Mouse (Mus musculus) midbrain, embryonic 12.5 days (tissue): ENCODE results near the gene Tex12. TPM values are rescaled to one million over a fixed set of nuclear protein-coding genes. Genes with fewer than 3 reads are reported as not detected.

Source experiments
- ATAC-seq: fragments of 200-750 bp; cut with Nextera tagmentation; 2 replicates; pipeline ENCODE4 v1.8.0; 2017; ENCODE audit warnings: low read depth, moderate TSS enrichment, moderate library complexity; ENCODE audit not compliant: low FRiP score
- H3K27ac ChIP-seq: fragments of 300-500 bp; sonication (generic); replicated peaks from 2 replicates; pipeline ENCODE4 v1.5.1; 2016; ENCODE audit warnings: mild to moderate bottlenecking
- H3K27me3 ChIP-seq: fragments of 300-500 bp; sonication (generic); 2 replicates; pipeline ENCODE4 v1.6.1; 2016; ENCODE audit warnings: mild to moderate bottlenecking
- H3K36me3 ChIP-seq: fragments of 300-500 bp; sonication (generic); 2 replicates; pipeline ENCODE4 v1.6.1; 2016
- H3K4me1 ChIP-seq: fragments of 300-500 bp; sonication (generic); 2 replicates; pipeline ENCODE4 v1.6.1; 2016
- H3K4me2 ChIP-seq: fragments of 300-500 bp; sonication (generic); replicated peaks from 2 replicates; pipeline ENCODE4 v1.6.1; 2016; ENCODE audit warnings: mild to moderate bottlenecking, moderate library complexity
- H3K4me3 ChIP-seq: fragments of 300-500 bp; sonication (generic); 2 replicates; pipeline ENCODE4 v1.5.1; 2016; ENCODE audit warnings: mild to moderate bottlenecking
- H3K9ac ChIP-seq: fragments of 300-500 bp; sonication (generic); replicated peaks from 2 replicates; pipeline ENCODE4 v1.6.1; 2016; ENCODE audit warnings: mild to moderate bottlenecking, moderate library complexity
- H3K9me3 ChIP-seq: fragments of 300-500 bp; sonication (generic); 2 replicates; pipeline ENCODE4 v1.6.1; 2016; ENCODE audit warnings: mild to moderate bottlenecking
- WGBS: fragments of 180-500 bp; shearing (Covaris S2); methylation state at CpG from one replicate; pipeline ENCODE4 v1.1.7; 2016; 5-methylcytosine and 5-hydroxymethylcytosine counted together
- polyA plus RNA-seq: library from polyadenylated mRNA; unstranded; fragments of >200 nt; fragmentation: Nextera tagmentation; extraction: Ambion mirVana; gene quantifications from 2 replicates; pipeline ENCODE4 v1.2.1, GENCODE M21; 2016

Tex12 gene
- polyA plus RNA-seq, 1 experiment from 2014 or later, result 0.48 TPM

- peaks cover 8% of the 10 kb centered on the region for H3K4me1 ChIP-seq
- peak; percentile 99 for ATAC-seq
- H3K27ac ChIP-seq, result peak within 1 kb of the TSS; percentile 68
- H3K36me3 ChIP-seq, result no peaks in the 10 kb centered on the region
- H3K4me2 ChIP-seq, result peak within 1 kb of the TSS; percentile 56
- no peaks in the 10 kb centered on the region for H3K9me3 ChIP-seq
- H3K9ac ChIP-seq, result peak within 1 kb of the TSS; percentile 69
- H3K4me3 ChIP-seq, result peak within 1 kb of the TSS; percentile 70
- under 1% methylated on average over 54 of the region's 54 CpGs for WGBS
- H3K27me3 ChIP-seq, result no peaks in the 10 kb centered on the region
Observed at GRCm38 (mm10) chr9:50528293-50528892, 32.7 kb downstream of the Tex12 start, which contains the start of gene Pts. Gene Pts (minus strand): TSS chr9:50528724.

DNA sequence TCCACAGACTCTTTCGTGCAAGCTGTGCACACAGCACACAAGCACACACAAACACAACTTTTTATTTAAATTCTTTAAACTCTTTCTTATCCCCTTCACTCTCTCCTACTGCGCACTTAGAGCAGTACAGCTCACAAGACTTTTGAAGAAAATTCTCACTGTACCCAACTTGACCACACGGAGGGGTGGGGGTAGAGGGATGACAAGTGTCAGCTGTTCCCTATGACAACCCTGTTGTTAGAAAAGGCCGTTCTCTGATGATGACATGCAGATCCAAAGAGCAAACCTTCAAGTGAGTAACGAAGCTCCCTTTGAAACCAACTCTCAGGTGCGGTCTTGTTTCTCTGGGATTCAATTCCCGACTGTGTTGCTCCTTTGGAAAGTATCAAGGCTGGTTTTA lies 33.3 kb downstream of the Tex12 start:
- ATAC-seq, result peak; percentile 13; the same call in 1 of the 2 replicates
- Histone ChIP-seq H3K27ac (no peak overlapping the region), H3K4me3 (peak overlapping the region; percentile 70), H3K9ac (peak overlapping the region; percentile 69), H3K9me3 (no peaks in the 10 kb centered on the region), H3K36me3 (no peaks in the 10 kb centered on the region), H3K4me1 (peaks cover 8% of the 10 kb centered on the region), H3K27me3 (no peaks in the 10 kb centered on the region), H3K4me2 (peak overlapping the region; percentile 56)
- WGBS, result 53% methylated on average over 7 of the region's 7 CpGs

- Histone ChIP-seq H3K9me3 (no peaks in the 10 kb centered on the region), H3K27ac (no peak overlapping the region), H3K4me3 (no peak overlapping the region), H3K27me3 (no peaks in the 10 kb centered on the region), H3K9ac (no peak overlapping the region), H3K4me1 (peaks cover 8% of the 10 kb centered on the region), H3K4me2 (no peak overlapping the region), H3K36me3 (0 out of 2 replicates have a peak, but pooled peaks cover 4% of the 10 kb centered on the region)
- ATAC-seq, result no peak
- WGBS, result 89% methylated on average over 5 of the region's 5 CpGs
Observed at GRCm38 (mm10) chr9:50525585-50525984, 35.5 kb downstream of the Tex12 start.

DNA sequence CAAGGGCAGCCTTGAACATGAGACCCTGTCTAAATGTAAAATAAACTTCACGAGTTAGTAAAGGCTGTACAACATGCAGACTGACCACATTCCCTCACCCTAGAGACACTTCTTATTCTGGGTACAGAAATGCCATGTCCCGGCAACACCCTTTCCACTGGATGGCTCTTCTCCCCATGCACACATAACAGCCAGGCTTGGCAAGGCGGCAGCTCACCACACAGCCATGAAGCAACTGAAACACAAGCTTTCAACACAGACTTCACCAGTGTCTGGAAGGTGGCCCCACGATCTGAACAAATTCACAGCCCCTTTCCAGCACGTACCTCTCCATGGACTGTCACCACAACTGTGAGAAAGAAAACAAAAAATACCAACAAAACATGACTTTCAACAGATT lies 36.2 kb downstream of the Tex12 start:
- no peak overlapping the region for H3K27ac ChIP-seq
- H3K9me3 ChIP-seq, result no peaks in the 10 kb centered on the region
- no peak overlapping the region for H3K9ac ChIP-seq
- H3K36me3 ChIP-seq, result 0 out of 2 replicates have a peak, but pooled peaks cover 4% of the 10 kb centered on the region
- no peak for ATAC-seq
- H3K4me2 ChIP-seq, result no peak overlapping the region
- 90% methylated on average over 5 of the region's 5 CpGs for WGBS
- H3K4me1 ChIP-seq, result peaks cover 8% of the 10 kb centered on the region
- H3K27me3 ChIP-seq, result no peaks in the 10 kb centered on the region
- H3K4me3 ChIP-seq, result no peak overlapping the region

DNA sequence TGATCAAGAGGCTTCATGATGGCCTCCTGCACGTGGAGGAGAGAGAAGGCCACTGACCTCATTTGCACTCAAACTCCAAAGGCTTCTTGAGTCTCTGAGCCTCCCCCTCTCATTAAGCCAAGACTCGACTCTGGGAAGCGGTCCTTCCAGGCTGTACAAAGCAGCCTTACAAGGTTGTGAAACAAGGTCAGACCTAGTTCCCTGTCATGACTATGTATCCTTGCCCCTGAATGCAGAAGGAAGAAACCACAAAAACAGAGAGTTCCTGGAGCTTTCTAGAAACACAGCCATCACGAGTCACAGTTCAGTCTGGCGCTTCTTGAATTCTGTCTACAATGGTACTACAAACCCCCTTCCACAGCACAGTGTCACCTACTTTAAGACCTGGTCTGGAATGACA lies 38.6 kb downstream of the Tex12 start:
- H3K9me3 ChIP-seq, result no peaks in the 10 kb centered on the region
- H3K4me2 ChIP-seq, result no peak overlapping the region
- no peak for ATAC-seq
- H3K27ac ChIP-seq, result no peak overlapping the region
- 0 out of 2 replicates have a peak, but pooled peaks cover 4% of the 10 kb centered on the region for H3K36me3 ChIP-seq
- no peaks in the 10 kb centered on the region for H3K27me3 ChIP-seq
- WGBS, result 87% methylated on average over 5 of the region's 5 CpGs
- no peak overlapping the region for H3K9ac ChIP-seq
- no peak overlapping the region for H3K4me3 ChIP-seq
- H3K4me1 ChIP-seq, result peaks cover 3% of the 10 kb centered on the region

GRCm38 (mm10) chr9:50521562-50521961 lies 39.6 kb downstream of the Tex12 start:
- 54% methylated on average over 2 of the region's 2 CpGs for WGBS
- H3K36me3 ChIP-seq, result 0 out of 2 replicates have a peak, but pooled peaks cover 4% of the 10 kb centered on the region
- no peak overlapping the region for H3K4me3 ChIP-seq
- no peak overlapping the region for H3K4me2 ChIP-seq
- no peak overlapping the region for H3K9ac ChIP-seq
- ATAC-seq, result no peak
- no peaks in the 10 kb centered on the region for H3K4me1 ChIP-seq
- H3K27ac ChIP-seq, result no peak overlapping the region
- no peaks in the 10 kb centered on the region for H3K9me3 ChIP-seq
- H3K27me3 ChIP-seq, result no peaks in the 10 kb centered on the region

DNA sequence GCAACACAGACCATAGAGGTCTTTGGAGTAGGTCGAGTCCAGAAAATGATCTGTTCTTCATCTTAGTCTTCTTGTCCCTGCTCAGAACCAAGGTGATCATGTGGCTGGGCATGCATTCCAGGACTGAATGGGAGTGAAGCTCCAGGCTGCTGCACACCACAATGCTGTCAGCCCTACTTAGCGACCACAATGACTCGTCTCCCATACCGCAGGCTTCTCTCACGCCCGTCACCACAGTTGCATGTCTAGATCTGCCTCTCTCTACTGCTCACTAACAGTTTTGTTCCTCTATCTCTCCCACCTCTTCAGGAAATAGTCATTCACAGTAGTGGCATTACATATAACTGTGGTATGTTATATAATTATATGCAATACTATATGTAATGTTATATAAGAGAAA lies 40.4 kb downstream of the Tex12 start:
- Histone ChIP-seq H3K36me3 (0 out of 2 replicates have a peak, but pooled peaks cover 4% of the 10 kb centered on the region), H3K9ac (no peak overlapping the region), H3K27ac (no peak overlapping the region), H3K9me3 (no peaks in the 10 kb centered on the region), H3K27me3 (no peaks in the 10 kb centered on the region), H3K4me3 (no peak overlapping the region), H3K4me2 (no peak overlapping the region), H3K4me1 (no peaks in the 10 kb centered on the region)
- 90% methylated on average over 6 of the region's 6 CpGs for WGBS
- no peak for ATAC-seq

DNA sequence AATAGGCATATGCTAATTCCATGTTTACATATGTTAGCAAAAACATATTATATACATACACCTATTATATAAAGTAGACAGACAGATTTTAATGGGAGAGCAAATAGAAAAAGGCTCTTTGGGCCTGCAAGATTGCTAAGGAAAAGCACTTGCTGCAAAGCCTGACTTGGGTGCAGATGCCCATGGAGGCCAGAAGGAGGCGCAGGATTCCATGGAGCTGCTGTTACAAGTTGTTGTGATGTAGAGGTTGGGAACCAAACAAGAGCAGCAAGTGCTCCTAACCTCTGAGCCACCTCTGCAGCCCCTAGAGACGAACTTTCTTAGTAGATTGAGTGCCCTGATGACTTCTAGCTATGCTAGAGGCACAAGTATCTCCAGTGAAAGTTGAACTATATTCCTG lies 42.3 kb downstream of the Tex12 start:
- H3K9me3 ChIP-seq, result no peaks in the 10 kb centered on the region
- no peak for ATAC-seq

DNA sequence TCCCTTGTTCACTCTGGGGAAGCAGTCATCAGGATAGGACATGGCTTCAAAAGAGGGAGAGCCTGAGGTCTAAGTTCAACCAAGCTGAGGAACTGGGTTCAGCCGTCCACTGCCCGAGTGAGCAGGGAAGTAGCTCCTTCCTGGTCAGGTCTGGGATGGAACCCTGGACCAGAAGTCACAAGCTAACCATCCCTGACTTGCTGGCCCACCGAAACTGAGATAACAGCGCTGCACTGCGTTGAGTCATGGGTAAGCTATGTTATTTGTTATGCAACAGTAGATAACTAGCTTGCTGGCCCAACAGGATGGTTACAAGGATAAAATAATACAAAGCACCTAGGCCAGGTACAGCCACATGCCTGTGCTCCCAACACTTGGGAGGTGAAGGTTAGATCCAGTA lies 45.7 kb downstream of the Tex12 start:
- WGBS, result 83% methylated on average over 5 of the region's 5 CpGs
- no peak overlapping the region for H3K4me2 ChIP-seq
- no peak overlapping the region for H3K27ac ChIP-seq
- H3K4me3 ChIP-seq, result no peak overlapping the region
- no peak for ATAC-seq
- H3K4me1 ChIP-seq, result no peaks in the 10 kb centered on the region
- H3K9ac ChIP-seq, result no peak overlapping the region
- H3K36me3 ChIP-seq, result no peaks in the 10 kb centered on the region
- H3K27me3 ChIP-seq, result no peaks in the 10 kb centered on the region
- H3K9me3 ChIP-seq, result no peaks in the 10 kb centered on the region

More for the DNA sequence above, 42.3 kb downstream of the Tex12 start:
- no peak overlapping the region for H3K4me3 ChIP-seq
- H3K4me1 ChIP-seq, result no peaks in the 10 kb centered on the region
- 0 out of 2 replicates have a peak, but pooled peaks cover 4% of the 10 kb centered on the region for H3K36me3 ChIP-seq
- no peak overlapping the region for H3K27ac ChIP-seq
- H3K9ac ChIP-seq, result no peak overlapping the region
- H3K4me2 ChIP-seq, result no peak overlapping the region
- 5% methylated on average over 2 of the region's 2 CpGs for WGBS
- no peaks in the 10 kb centered on the region for H3K27me3 ChIP-seq

DNA sequence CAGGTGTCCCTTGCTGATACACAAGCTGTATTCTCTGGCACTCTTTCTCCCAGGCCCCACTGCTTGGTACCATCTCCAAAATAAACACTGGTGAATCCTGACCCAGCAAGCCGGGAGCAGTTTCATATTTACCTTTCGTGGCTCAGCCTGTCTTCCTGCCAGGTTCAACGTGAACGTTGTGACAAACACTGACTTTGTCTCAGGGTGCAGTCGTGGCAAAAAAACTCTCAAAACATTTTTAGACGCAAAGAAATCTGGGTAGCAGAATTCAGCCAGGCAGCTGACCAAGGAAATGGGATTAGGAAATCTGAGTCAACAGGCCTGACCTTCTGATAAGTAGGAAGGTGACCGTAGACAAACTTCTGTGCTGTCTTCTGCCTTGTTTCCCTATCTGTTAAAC lies 53.6 kb downstream of the Tex12 start:
- ATAC-seq, result no peak
- Histone ChIP-seq H3K4me1 (no peaks in the 10 kb centered on the region), H3K27ac (no peak overlapping the region), H3K4me3 (no peak overlapping the region), H3K36me3 (no peaks in the 10 kb centered on the region), H3K9ac (no peak overlapping the region), H3K9me3 (no peaks in the 10 kb centered on the region), H3K27me3 (no peaks in the 10 kb centered on the region), H3K4me2 (no peak overlapping the region)
- 77% methylated on average over 7 of the region's 7 CpGs for WGBS
